Mouse (Mus musculus) lung, embryonic 14.5 days (tissue): ENCODE measurements around the gene Clic1. TPM values are rescaled to one million over a fixed set of nuclear protein-coding genes. Genes with fewer than 3 reads are reported as not detected.

Source experiments
- ATAC-seq: fragments of 200-750 bp; cut with Nextera tagmentation; 2 replicates; pipeline ENCODE4 v1.8.0; 2017; ENCODE audit warnings: mild to moderate bottlenecking, moderate TSS enrichment, moderate library complexity; ENCODE audit not compliant: insufficient read depth
- DNase-seq: peaks from one replicate; pipeline ENCODE4 v3.0.0-alpha.2; 2015
- H3K27ac ChIP-seq: fragments of 300-500 bp; sonication (generic); 2 replicates; pipeline ENCODE4 v1.5.1; 2014; ENCODE audit warnings: low read depth, mild to moderate bottlenecking, moderate library complexity
- H3K27me3 ChIP-seq: fragments of 300-500 bp; sonication (generic); 2 replicates; pipeline ENCODE4 v1.6.1; 2014; ENCODE audit warnings: low read length, control low read depth; ENCODE audit not compliant: insufficient read depth
- H3K36me3 ChIP-seq: fragments of 300-500 bp; sonication (generic); 2 replicates; pipeline ENCODE4 v1.6.1; 2014; ENCODE audit warnings: control low read depth; ENCODE audit not compliant: insufficient read depth
- H3K4me1 ChIP-seq: fragments of 300-500 bp; sonication (generic); 2 replicates; pipeline ENCODE4 v1.6.1; 2014; ENCODE audit warnings: antibody characterized with exemption, control low read depth; ENCODE audit not compliant: insufficient read depth
- H3K4me2 ChIP-seq: fragments of 300-500 bp; sonication (generic); 2 replicates; pipeline ENCODE4 v1.6.1; 2014; ENCODE audit warnings: mild to moderate bottlenecking
- H3K4me3 ChIP-seq: fragments of 300-500 bp; sonication (generic); 2 replicates; pipeline ENCODE4 v1.5.1; 2014; ENCODE audit warnings: low read depth, low read length
- H3K9ac ChIP-seq: fragments of 300-500 bp; sonication (generic); 2 replicates; pipeline ENCODE4 v1.6.1; 2014
- H3K9me3 ChIP-seq: fragments of 300-500 bp; sonication (generic); 2 replicates; pipeline ENCODE4 v1.6.1; 2016; ENCODE audit warnings: low read depth, low read length, control low read depth
- CTCF ChIP-seq: IDR thresholded peaks from 2 replicates; pipeline ENCODE4 v1.5.1; 2016; ENCODE audit warnings: antibody characterized with exemption, low read depth
- WGBS: fragments of 180-500 bp; shearing (Covaris S2); extraction: QIAGEN DNeasy Blood & Tissue Kit; methylation state at CpG from one replicate; pipeline ENCODE4 v1.1.7; 2014; 5-methylcytosine and 5-hydroxymethylcytosine counted together
- polyA plus RNA-seq: library from polyadenylated mRNA; unstranded; fragments of >200 nt; fragmentation: Nextera tagmentation; extraction: Ambion mirVana; gene quantifications from 2 replicates; pipeline ENCODE4 v1.2.1, GENCODE M21; 2014

The Clic1 gene
- polyA plus RNA-seq, 1 experiment from 2014 or later: 73.6 TPM

- H3K36me3 ChIP-seq: peaks cover 96% of the 10 kb centered on the region
- no peak overlapping the region for H3K4me3 ChIP-seq
- no peak overlapping the region for H3K4me2 ChIP-seq
- no peak overlapping the region for H3K9ac ChIP-seq
- no peaks in the 10 kb centered on the region for H3K9me3 ChIP-seq
- H3K4me1 ChIP-seq: no peaks in the 10 kb centered on the region
- 81% methylated on average over 12 of the region's 12 CpGs for WGBS
- ATAC-seq (no peak), DNase-seq (no peak)
- no peak for TF ChIP-seq CTCF
- no peaks in the 10 kb centered on the region for H3K27me3 ChIP-seq
- H3K27ac ChIP-seq: no peak overlapping the region
Observed at GRCm38 (mm10) chr17:35097164-35097655, 47.4 kb downstream of the Clic1 start.

GRCm38 (mm10) chr17:35100196-35100765, 50.5 kb downstream of the Clic1 start:
- Histone ChIP-seq H3K9me3 (no peaks in the 10 kb centered on the region), H3K27ac (no peak overlapping the region), H3K4me3 (no peak overlapping the region), H3K36me3 (peaks cover 88% of the 10 kb centered on the region), H3K9ac (no peak overlapping the region), H3K27me3 (no peaks in the 10 kb centered on the region), H3K4me2 (no peak overlapping the region), H3K4me1 (no peaks in the 10 kb centered on the region)
- DNase-seq (no peak), ATAC-seq (no peak)
- no peak for TF ChIP-seq CTCF
- WGBS: 63% methylated on average over 10 of the region's 10 CpGs

- no peaks in the 10 kb centered on the region for H3K4me1 ChIP-seq
- H3K27me3 ChIP-seq: no peaks in the 10 kb centered on the region
- DNase-seq (no peak), ATAC-seq (no peak)
- H3K4me3 ChIP-seq: no peak overlapping the region
- no peaks in the 10 kb centered on the region for H3K9me3 ChIP-seq
- WGBS: 83% methylated on average over 11 of the region's 11 CpGs
- H3K4me2 ChIP-seq: no peak overlapping the region
- H3K9ac ChIP-seq: no peak overlapping the region
- H3K27ac ChIP-seq: no peak overlapping the region
- no peak for TF ChIP-seq CTCF
- H3K36me3 ChIP-seq: peaks cover 80% of the 10 kb centered on the region
Observed at GRCm38 (mm10) chr17:35101161-35101560, 51.4 kb downstream of the Clic1 start.

DNA sequence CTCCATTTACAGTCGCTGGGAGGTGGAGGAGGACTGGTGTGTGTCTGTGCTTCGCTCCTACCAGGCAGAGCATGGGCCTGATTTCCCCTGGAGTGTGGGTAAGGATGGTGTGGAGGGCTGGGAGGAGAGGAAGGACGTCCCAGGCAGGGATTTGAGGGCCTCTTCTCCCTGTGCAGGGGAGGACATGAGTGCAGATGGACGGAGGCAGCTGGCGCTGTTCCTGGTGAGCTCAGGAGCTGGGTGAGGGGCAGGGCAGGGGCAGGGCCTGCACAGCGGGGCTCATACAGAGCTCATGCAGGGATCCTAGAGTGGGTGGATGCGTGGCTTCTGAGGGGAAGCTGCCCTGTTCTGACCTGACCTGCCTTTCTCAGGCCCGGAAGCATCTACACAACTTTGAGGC, 52.5 kb downstream of the Clic1 start:
- H3K4me1 ChIP-seq: no peaks in the 10 kb centered on the region
- H3K27me3 ChIP-seq: no peaks in the 10 kb centered on the region
- no peak overlapping the region for H3K4me3 ChIP-seq
- no peak for TF ChIP-seq CTCF
- no peak overlapping the region for H3K4me2 ChIP-seq
- no peak for DNase-seq
- no peak overlapping the region for H3K9ac ChIP-seq
- ATAC-seq: no peak
- H3K27ac ChIP-seq: no peak overlapping the region
- WGBS: 67% methylated on average over 8 of the region's 8 CpGs
- H3K9me3 ChIP-seq: no peaks in the 10 kb centered on the region
- H3K36me3 ChIP-seq: peaks cover 68% of the 10 kb centered on the region

GRCm38 (mm10) chr17:35103221-35103690, 53.5 kb downstream of the Clic1 start:
- Histone ChIP-seq H3K27me3 (no peaks in the 10 kb centered on the region), H3K4me3 (no peak overlapping the region), H3K4me2 (no peak overlapping the region), H3K9ac (no peak overlapping the region), H3K27ac (no peak overlapping the region), H3K36me3 (peaks cover 59% of the 10 kb centered on the region), H3K4me1 (no peaks in the 10 kb centered on the region), H3K9me3 (no peaks in the 10 kb centered on the region)
- no peak for ATAC-seq
- TF ChIP-seq CTCF: no peak
- 52% methylated on average over 6 of the region's 6 CpGs for WGBS
- no peak for DNase-seq

DNA sequence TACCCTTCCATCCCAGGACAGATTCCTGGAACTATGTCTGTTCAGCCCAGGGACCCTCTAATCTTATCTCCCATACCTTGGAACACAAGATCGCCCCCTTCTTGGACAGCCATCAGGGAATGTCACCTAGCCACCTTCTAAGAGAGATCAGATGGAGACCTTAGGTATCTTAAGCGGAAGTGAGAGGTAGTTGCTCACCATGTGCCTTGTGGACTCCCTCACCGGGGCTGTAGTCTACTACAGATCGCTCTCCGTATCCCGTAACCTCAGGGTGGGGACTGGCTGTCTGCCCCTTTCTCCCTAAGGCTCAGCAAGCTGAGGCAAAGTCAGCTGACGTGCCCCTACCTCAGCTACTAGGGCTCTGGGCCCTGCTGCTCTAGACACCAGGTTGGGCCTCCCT, 54.3 kb downstream of the Clic1 start:
- H3K27me3 ChIP-seq: no peaks in the 10 kb centered on the region
- H3K4me2 ChIP-seq: no peak overlapping the region
- no peak for DNase-seq
- ATAC-seq: no peak
- no peaks in the 10 kb centered on the region for H3K4me1 ChIP-seq
- no peak overlapping the region for H3K27ac ChIP-seq
- WGBS: 90% methylated on average over 7 of the region's 7 CpGs
- no peak overlapping the region for H3K9ac ChIP-seq
- TF ChIP-seq CTCF: no peak
- no peak overlapping the region for H3K4me3 ChIP-seq
- H3K36me3 ChIP-seq: peaks cover 51% of the 10 kb centered on the region
- H3K9me3 ChIP-seq: no peaks in the 10 kb centered on the region

- Histone ChIP-seq H3K4me2 (no peak overlapping the region), H3K4me1 (no peaks in the 10 kb centered on the region), H3K4me3 (no peak overlapping the region), H3K9ac (no peak overlapping the region), H3K9me3 (no peaks in the 10 kb centered on the region), H3K36me3 (peaks cover 44% of the 10 kb centered on the region), H3K27ac (no peak overlapping the region), H3K27me3 (no peaks in the 10 kb centered on the region)
- 71% methylated on average over 6 of the region's 6 CpGs for WGBS
- DNase-seq (no peak), ATAC-seq (no peak)
- no peak for TF ChIP-seq CTCF
Observed at GRCm38 (mm10) chr17:35104754-35105153, 55.0 kb downstream of the Clic1 start.
